Mouse (Mus musculus): Measurements from ENCODE around the gene Sprr1a. TPM values are rescaled to one million over a fixed set of nuclear protein-coding genes. Genes with fewer than 3 reads are reported as not detected.
"Not testable (repeated sequence)": the region's sequence is repeated elsewhere in the genome, so short reads cannot be mapped to it uniquely, and the experiment has no call there.

Sprr1a gene
- total RNA-seq (2014; fragmentation: Nextera tagmentation) (not detected in 2 replicates), total RNA-seq (2017) (not detected in 2 replicates)

- ATAC-seq (replicated peaks; ENCODE audit: low FRiP score, low TSS enrichment, poor library complexity, severe bottlenecking) = no peak
These were observed at the start of gene Sprr1a for GRCm38 (mm10) chr3:92485863-92486262. Sprr1a (minus strand) TSS chr3:92485895.

GRCm38 (mm10) chr3:92534411-92534810 is 48.7 kb upstream of the Sprr1a start, which contains the start of gene 2310046K23Rik:
2310046K23Rik (minus strand) TSS chr3:92534511.
- ATAC-seq (replicated peaks; ENCODE audit: low FRiP score, low TSS enrichment, poor library complexity, severe bottlenecking) = no peak; the same call in 1 of the 2 replicates

- ATAC-seq (replicated peaks; ENCODE audit: low FRiP score, low TSS enrichment, poor library complexity, severe bottlenecking) = no peak
These were observed 26.6 kb upstream of the Sprr1a start for GRCm38 (mm10) chr3:92512325-92512724.

DNA sequence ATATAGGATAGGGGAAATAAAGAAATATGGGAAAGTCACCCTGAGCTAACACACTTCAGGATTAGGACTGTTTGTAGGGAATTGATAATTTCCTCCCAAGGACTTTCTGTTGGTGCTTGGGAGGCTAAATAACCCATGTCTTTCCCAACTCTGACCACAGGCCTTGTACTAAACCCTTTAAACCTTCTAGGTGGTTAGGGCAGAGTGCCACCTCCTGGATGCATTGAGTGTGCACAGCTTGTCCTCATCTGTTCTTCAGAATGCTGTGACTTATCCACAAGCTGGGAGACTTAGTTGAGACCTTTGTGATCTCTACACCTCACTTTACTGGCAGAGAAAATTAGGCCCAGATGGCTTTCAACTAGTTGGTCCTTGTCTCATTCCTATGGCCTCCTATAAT is 25.1 kb upstream of the Sprr1a start:
- ATAC-seq (replicated peaks; ENCODE audit: low FRiP score, low TSS enrichment, poor library complexity, severe bottlenecking) = no peak

DNA sequence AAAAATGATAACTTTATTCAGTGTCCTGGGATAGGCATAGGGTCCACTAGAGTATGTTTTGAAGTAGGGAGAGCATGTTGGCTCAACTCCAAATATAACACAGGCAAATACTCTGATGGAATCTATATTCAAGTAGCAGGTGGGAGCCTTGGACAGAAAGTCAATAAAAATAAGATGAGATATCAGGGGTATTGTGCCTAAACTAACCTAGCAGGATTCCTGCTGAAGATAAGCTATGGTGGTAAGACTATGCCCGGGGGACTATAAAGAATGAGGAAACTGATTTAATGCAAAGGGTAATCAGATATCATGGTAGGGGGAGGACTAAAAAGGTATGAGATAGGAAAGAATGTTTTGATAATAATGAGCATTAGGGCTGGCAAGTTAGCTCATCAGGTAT is 22.5 kb upstream of the Sprr1a start:
- no peak for ATAC-seq (replicated peaks; ENCODE audit: low FRiP score, low TSS enrichment, poor library complexity, severe bottlenecking)

DNA sequence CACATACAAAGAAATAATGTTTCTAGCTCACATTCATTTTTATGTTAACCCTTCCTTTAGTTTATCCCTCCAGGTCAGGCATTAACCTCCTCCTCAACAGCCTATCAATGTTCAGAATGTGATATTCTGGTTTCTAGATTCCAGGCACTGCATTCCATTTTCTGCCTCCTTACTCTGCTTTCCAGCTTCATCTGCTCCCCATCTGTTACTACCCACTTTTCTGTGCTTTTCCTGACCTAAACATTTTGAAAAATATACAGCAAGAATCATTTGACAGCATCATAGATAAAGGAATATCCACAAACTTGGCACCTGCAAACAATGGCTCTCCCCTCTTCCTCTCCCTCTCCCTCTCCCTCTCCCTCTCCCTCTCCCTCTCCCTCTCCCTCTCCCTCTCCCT is 17.8 kb upstream of the Sprr1a start:
- no peak for ATAC-seq (replicated peaks; ENCODE audit: low FRiP score, low TSS enrichment, poor library complexity, severe bottlenecking)

GRCm38 (mm10) chr3:92500393-92500792 is 14.7 kb upstream of the Sprr1a start, which contains the start of gene Sprr4:
Sprr4 (minus strand) TSS chr3:92500493.
- ATAC-seq (replicated peaks; ENCODE audit: low FRiP score, low TSS enrichment, poor library complexity, severe bottlenecking) = no peak

DNA sequence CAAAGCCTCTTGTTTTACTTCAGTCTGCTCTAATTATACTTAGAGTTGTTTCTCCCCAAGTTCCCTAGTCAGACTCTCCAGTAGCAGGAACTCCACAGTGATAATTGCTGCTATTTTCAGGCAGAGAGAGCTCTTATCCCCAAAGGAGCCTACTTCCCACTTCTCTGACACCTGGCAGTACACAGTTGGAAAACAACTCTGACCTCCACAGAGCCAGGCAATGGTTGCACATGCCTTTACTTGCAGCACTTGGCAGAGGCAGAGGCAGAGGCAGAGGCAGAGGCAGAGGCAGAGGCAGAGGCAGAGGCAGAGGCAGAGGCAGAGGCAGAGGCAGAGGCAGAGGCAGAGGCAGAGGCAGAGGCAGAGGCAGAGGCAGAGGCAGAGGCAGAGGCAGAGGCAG is 4.6 kb upstream of the Sprr1a start:
- not testable (repeated sequence) for ATAC-seq (replicated peaks; ENCODE audit: low FRiP score, low TSS enrichment, poor library complexity, severe bottlenecking)

GRCm38 (mm10) chr3:92486307-92486706 is 612 bp upstream of the Sprr1a start:
- ATAC-seq (replicated peaks; ENCODE audit: low FRiP score, low TSS enrichment, poor library complexity, severe bottlenecking) = no peak

DNA sequence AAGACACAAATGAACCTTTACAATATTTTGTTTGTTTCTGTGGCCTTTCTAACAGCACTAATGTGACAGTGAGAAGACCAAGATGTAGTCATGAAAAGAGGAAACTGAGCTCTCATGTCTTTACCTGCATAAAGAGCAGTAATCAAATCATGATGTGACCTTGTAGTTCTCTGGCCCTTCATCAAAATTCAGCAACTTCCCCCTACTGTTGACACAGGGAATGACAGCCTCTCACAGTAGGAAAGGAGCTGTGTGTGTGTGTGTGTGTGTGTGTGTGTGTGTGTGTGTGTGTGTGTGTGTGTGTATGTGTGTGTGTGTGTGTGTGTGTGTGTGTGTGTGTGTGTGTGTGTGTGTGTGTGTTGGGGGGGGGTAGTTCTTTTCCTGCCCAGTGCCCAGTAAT is 4.4 kb downstream of the Sprr1a start:
- ATAC-seq (replicated peaks; ENCODE audit: low FRiP score, low TSS enrichment, poor library complexity, severe bottlenecking) = not testable (repeated sequence)

DNA sequence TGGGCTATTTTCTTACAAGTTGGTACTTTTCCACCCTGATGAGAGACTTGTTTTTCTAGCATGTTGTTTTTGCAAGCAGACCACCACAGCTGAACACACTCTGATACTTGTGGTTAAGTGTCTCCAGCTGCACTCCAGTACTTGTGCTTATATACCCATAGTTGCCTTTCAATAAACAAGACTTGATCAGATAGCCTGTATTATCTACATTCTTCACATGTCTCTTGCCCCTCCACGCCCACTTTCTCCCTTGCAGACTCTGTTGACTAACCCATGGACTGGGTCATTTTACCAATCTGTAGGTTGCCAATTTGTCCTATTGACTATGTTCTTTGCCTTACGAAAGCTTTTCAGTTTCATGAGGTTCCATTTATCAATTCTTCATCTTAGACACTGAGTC is 15.6 kb downstream of the Sprr1a start:
- ATAC-seq (replicated peaks; ENCODE audit: low FRiP score, low TSS enrichment, poor library complexity, severe bottlenecking) = no peak

DNA sequence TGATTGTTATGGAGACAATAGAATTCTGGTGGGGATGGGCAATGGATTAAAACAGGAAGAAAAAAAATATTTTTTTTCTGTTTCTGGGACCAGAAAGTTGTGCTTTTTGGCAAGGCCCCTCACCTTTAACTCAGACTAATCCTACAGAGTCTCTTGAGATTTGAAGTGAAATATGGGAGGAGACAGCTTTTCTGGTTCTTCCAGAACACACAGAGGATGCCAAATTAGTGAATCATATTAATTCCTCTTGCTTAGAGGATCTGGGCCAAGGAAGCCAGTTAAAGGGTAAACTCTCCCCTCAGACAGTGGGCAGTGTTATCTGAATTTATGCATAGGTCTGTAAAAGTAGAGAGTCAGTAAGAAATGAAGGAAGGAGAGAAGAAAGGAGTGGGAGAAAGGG is 18.3 kb downstream of the Sprr1a start:
- ATAC-seq (replicated peaks; ENCODE audit: low FRiP score, low TSS enrichment, poor library complexity, severe bottlenecking) = no peak

- no peak for ATAC-seq (replicated peaks; ENCODE audit: low FRiP score, low TSS enrichment, poor library complexity, severe bottlenecking)
These were observed 19.1 kb downstream of the Sprr1a start for GRCm38 (mm10) chr3:92466576-92466975.

GRCm38 (mm10) chr3:92458620-92459019 is 27.1 kb downstream of the Sprr1a start, which contains the start of gene Sprr3:
Sprr3 (minus strand) TSS chr3:92458720.
- no peak for ATAC-seq (replicated peaks; ENCODE audit: low FRiP score, low TSS enrichment, poor library complexity, severe bottlenecking)

DNA sequence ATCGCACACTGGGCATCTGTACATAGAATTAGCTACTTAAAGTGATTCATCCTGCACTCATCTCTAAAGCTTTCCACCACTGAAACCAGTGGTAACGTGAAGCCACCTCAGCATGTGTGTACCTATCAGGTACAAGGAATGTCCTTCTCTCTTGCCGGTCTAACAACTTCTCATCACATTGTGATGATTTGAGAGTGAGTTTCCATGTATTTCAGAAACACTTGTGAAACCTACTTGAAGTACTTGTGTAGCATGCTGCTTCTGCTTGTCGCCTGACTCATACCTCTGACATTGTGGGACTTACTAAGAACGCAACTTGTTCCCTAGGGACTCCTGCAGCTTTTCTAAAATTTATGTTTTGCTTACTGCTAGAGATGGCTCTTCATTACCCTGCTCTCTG is 30.5 kb downstream of the Sprr1a start:
- no peak for ATAC-seq (replicated peaks; ENCODE audit: low FRiP score, low TSS enrichment, poor library complexity, severe bottlenecking)

GRCm38 (mm10) chr3:92440177-92440576 is 45.5 kb downstream of the Sprr1a start:
- no peak for ATAC-seq (replicated peaks; ENCODE audit: low FRiP score, low TSS enrichment, poor library complexity, severe bottlenecking)

GRCm38 (mm10) chr3:92438689-92439088 is 47.0 kb downstream of the Sprr1a start, which contains the start of gene Sprr1b:
Sprr1b (minus strand) TSS chr3:92438789.
- ATAC-seq (replicated peaks; ENCODE audit: low FRiP score, low TSS enrichment, poor library complexity, severe bottlenecking) = no peak

Other genes starting within 250 kb of the Sprr1a start
- not detected in 2 replicates for gene Sprr2a3, start 200.5 kb downstream of the Sprr1a start, total RNA-seq (2014; fragmentation: Nextera tagmentation)
- not detected in 2 replicates for gene Sprr2a3, start 200.5 kb downstream of the Sprr1a start, total RNA-seq (2017)
- gene Sprr2b, start 169.3 kb downstream of the Sprr1a start, total RNA-seq (2014; fragmentation: Nextera tagmentation) = not detected in 2 replicates
- gene Sprr2b, start 169.3 kb downstream of the Sprr1a start, total RNA-seq (2017) = not detected in 2 replicates
- not detected in 2 replicates for gene Sprr2d, start 146.8 kb downstream of the Sprr1a start, total RNA-seq (2014; fragmentation: Nextera tagmentation)
- gene Sprr2d, start 146.8 kb downstream of the Sprr1a start, total RNA-seq (2017) = not detected in 2 replicates
- gene Sprr2e, start 133.8 kb downstream of the Sprr1a start, total RNA-seq (2014; fragmentation: Nextera tagmentation) = not detected in 2 replicates
- gene Sprr2e, start 133.8 kb downstream of the Sprr1a start, total RNA-seq (2017) = not detected in 2 replicates
- not detected in 2 replicates for gene Sprr2f, start 120.7 kb downstream of the Sprr1a start, total RNA-seq (2014; fragmentation: Nextera tagmentation)
- not detected in 2 replicates for gene Sprr2f, start 120.7 kb downstream of the Sprr1a start, total RNA-seq (2017)
- not detected in 2 replicates for gene Sprr2h, start 100.2 kb downstream of the Sprr1a start, total RNA-seq (2014; fragmentation: Nextera tagmentation)
- gene Sprr2h, start 100.2 kb downstream of the Sprr1a start, total RNA-seq (2017) = not detected in 2 replicates
- gene Sprr2i, start 77.9 kb downstream of the Sprr1a start, total RNA-seq (2014; fragmentation: Nextera tagmentation) = not detected in 2 replicates
- gene Sprr2i, start 77.9 kb downstream of the Sprr1a start, total RNA-seq (2017) = not detected in 2 replicates
- gene Sprr2j-ps, start 67.8 kb downstream of the Sprr1a start, total RNA-seq (2014; fragmentation: Nextera tagmentation) = not detected in 2 replicates
- gene Sprr2j-ps, start 67.8 kb downstream of the Sprr1a start, total RNA-seq (2017) = not detected in 2 replicates
- 4.8 and 16.6 TPM in 2 replicates for gene Gm9774, start 56.5 kb downstream of the Sprr1a start, total RNA-seq (2014; fragmentation: Nextera tagmentation)
- 1.1 and 3.6 TPM in 2 replicates for gene Gm9774, start 56.5 kb downstream of the Sprr1a start, total RNA-seq (2017)
- not detected in 2 replicates for gene Sprr2k, start 53.3 kb downstream of the Sprr1a start, total RNA-seq (2014; fragmentation: Nextera tagmentation)
- not detected in 2 replicates for gene Sprr2k, start 53.3 kb downstream of the Sprr1a start, total RNA-seq (2017)
- gene Sprr1b, start 47.1 kb downstream of the Sprr1a start, total RNA-seq (2014; fragmentation: Nextera tagmentation) = not detected in 2 replicates
- gene Sprr1b, start 47.1 kb downstream of the Sprr1a start, total RNA-seq (2017) = not detected in 2 replicates
- gene Sprr3, start 27.2 kb downstream of the Sprr1a start, total RNA-seq (2014; fragmentation: Nextera tagmentation) = not detected in 2 replicates
- not detected in 2 replicates for gene Sprr3, start 27.2 kb downstream of the Sprr1a start, total RNA-seq (2017)
- gene Sprr4, start 14.6 kb upstream of the Sprr1a start, total RNA-seq (2014; fragmentation: Nextera tagmentation) = not detected in 2 replicates
- not detected in 2 replicates for gene Sprr4, start 14.6 kb upstream of the Sprr1a start, total RNA-seq (2017)
- not detected in 2 replicates for gene 2310046K23Rik, start 48.6 kb upstream of the Sprr1a start, total RNA-seq (2014; fragmentation: Nextera tagmentation)
- not detected in 2 replicates for gene 2310046K23Rik, start 48.6 kb upstream of the Sprr1a start, total RNA-seq (2017)
- not detected in 2 replicates for gene Ivl, start 87.8 kb upstream of the Sprr1a start, total RNA-seq (2014; fragmentation: Nextera tagmentation)
- gene Ivl, start 87.8 kb upstream of the Sprr1a start, total RNA-seq (2017) = not detected in 2 replicates
- not detected in 2 replicates for gene Smcp, start 103.1 kb upstream of the Sprr1a start, total RNA-seq (2014; fragmentation: Nextera tagmentation)
- gene Smcp, start 103.1 kb upstream of the Sprr1a start, total RNA-seq (2017) = not detected in 2 replicates
- not detected in 2 replicates for gene 2210017I01Rik, start 121.6 kb upstream of the Sprr1a start, total RNA-seq (2014; fragmentation: Nextera tagmentation)
- gene 2210017I01Rik, start 121.6 kb upstream of the Sprr1a start, total RNA-seq (2017) = not detected in 2 replicates
- gene Lce6a, start 135.8 kb upstream of the Sprr1a start, total RNA-seq (2014; fragmentation: Nextera tagmentation) = not detected in 2 replicates
- gene Lce6a, start 135.8 kb upstream of the Sprr1a start, total RNA-seq (2017) = not detected in 2 replicates
- not detected in 2 replicates for gene Lce1a1, start 162.4 kb upstream of the Sprr1a start, total RNA-seq (2014; fragmentation: Nextera tagmentation)
- not detected in 2 replicates for gene Lce1a1, start 162.4 kb upstream of the Sprr1a start, total RNA-seq (2017)
- not detected in 2 replicates for gene Lce1b, start 171.0 kb upstream of the Sprr1a start, total RNA-seq (2014; fragmentation: Nextera tagmentation)
- not detected in 2 replicates for gene Lce1b, start 171.0 kb upstream of the Sprr1a start, total RNA-seq (2017)
- not detected in 2 replicates for gene Lce1a2, start 184.4 kb upstream of the Sprr1a start, total RNA-seq (2014; fragmentation: Nextera tagmentation)
- gene Lce1a2, start 184.4 kb upstream of the Sprr1a start, total RNA-seq (2017) = not detected in 2 replicates
- not detected in 2 replicates for gene Lce1c, start 193.4 kb upstream of the Sprr1a start, total RNA-seq (2014; fragmentation: Nextera tagmentation)
- gene Lce1c, start 193.4 kb upstream of the Sprr1a start, total RNA-seq (2017) = not detected in 2 replicates
- gene Lce1d, start 201.3 kb upstream of the Sprr1a start, total RNA-seq (2014; fragmentation: Nextera tagmentation) = not detected in 2 replicates
- not detected in 2 replicates for gene Lce1d, start 201.3 kb upstream of the Sprr1a start, total RNA-seq (2017)
- not detected in 2 replicates for gene Lce1e, start 223.2 kb upstream of the Sprr1a start, total RNA-seq (2014; fragmentation: Nextera tagmentation)
- not detected in 2 replicates for gene Lce1e, start 223.2 kb upstream of the Sprr1a start, total RNA-seq (2017)
- gene Lce1f, start 234.5 kb upstream of the Sprr1a start, total RNA-seq (2014; fragmentation: Nextera tagmentation) = not detected in 2 replicates
- gene Lce1f, start 234.5 kb upstream of the Sprr1a start, total RNA-seq (2017) = not detected in 2 replicates

All from megakaryocyte-erythroid progenitor cell, adult 5-6 weeks (primary cell).